ENCODE assay signal across 16 mouse cellular contexts in genomic region chr14:121373020-121373419, GRCm38 (mm10). TPM values are rescaled to one million over a fixed set of nuclear protein-coding genes. Genes with fewer than 3 reads are reported as not detected.
A peak's percentile ranks its signal among the peaks of the same experiment; 100 is the strongest.
DNase-seq lines count a peak whose midpoint lies in the region; ATAC-seq and TF ChIP-seq lines count a peak whose summit lies in the region.
"Had no signal": no experiment of that assay in that cellular context is flagged by ENCODE, and none has a peak within 500 bp of the region (broad histone marks: within the 10 kb centered on the region; RNA-seq: fewer than 3 reads in every experiment).

No protein-coding gene starts in this region.

- intact Hi-C loops in heart, postnatal 25 days (cut with DNase I): no loop called here

- no peak overlapping the region for H3K4me3 ChIP-seq in heart, embryonic 13.5 days
- H3K4me3 ChIP-seq in lung, postnatal 0 days (ENCODE audit: low read depth, low read length): no peak overlapping the region
- H3K4me3 ChIP-seq: forebrain, embryonic 12.5 days; midbrain, embryonic 10.5 days; neural tube, embryonic 13.5 days had no signal

- peaks cover 99% of the 10 kb centered on the region for H3K4me1 ChIP-seq in heart, embryonic 13.5 days
- H3K4me1 ChIP-seq in lung, postnatal 0 days (ENCODE audit: insufficient read depth, low read depth, low read length): peaks cover 22% of the 10 kb centered on the region

- H3K36me3 ChIP-seq in heart, embryonic 13.5 days: peaks cover 17% of the 10 kb centered on the region
- H3K36me3 ChIP-seq in lung, postnatal 0 days (ENCODE audit: insufficient read depth, low read length): no peaks in the 10 kb centered on the region
- H3K36me3 ChIP-seq: neural tube, embryonic 13.5 days had no signal

- no peaks in the 10 kb centered on the region for H3K9me3 ChIP-seq in heart, embryonic 13.5 days
- no peaks in the 10 kb centered on the region for H3K9me3 ChIP-seq in lung, postnatal 0 days (ENCODE audit: low read length)
- H3K9me3 ChIP-seq: forebrain, embryonic 12.5 days; midbrain, embryonic 10.5 days; neural tube, embryonic 13.5 days had no signal

- H3K9ac ChIP-seq in heart, embryonic 13.5 days: no peak overlapping the region
- no peak overlapping the region for H3K9ac ChIP-seq in lung, postnatal 0 days (replicated peaks; ENCODE audit: low read depth)
- H3K9ac ChIP-seq: forebrain, embryonic 12.5 days; hindbrain, embryonic 14.5 days; neural tube, embryonic 13.5 days had no signal

- no peak for TF ChIP-seq EP300 in lung, postnatal 0 days (IDR thresholded peaks at IDR 0.05)

- H3K27me3 ChIP-seq in heart, embryonic 13.5 days (replicated peaks): no peaks in the 10 kb centered on the region
- H3K27me3 ChIP-seq in lung, postnatal 0 days (replicated peaks; ENCODE audit: insufficient read depth, low read length): no peaks in the 10 kb centered on the region
- H3K27me3 ChIP-seq: forebrain, embryonic 12.5 days; neural tube, embryonic 13.5 days; Patski had no signal

- ATAC-seq in heart, embryonic 13.5 days (ENCODE audit: extremely low read depth, insufficient number of reproducible peaks, low FRiP score, low TSS enrichment): no peak
- no peak for ATAC-seq in lung, postnatal 0 days
- no peak for ATAC-seq in erythroid progenitor cell, adult 5-6 weeks (replicated peaks; ENCODE audit: low FRiP score, poor library complexity, severe bottlenecking)

- peak; percentile 43 for TF ChIP-seq CTCF in lung, postnatal 0 days (IDR thresholded peaks at IDR 0.05)

- H3K4me2 ChIP-seq in heart, embryonic 13.5 days: no peak overlapping the region
- H3K4me2 ChIP-seq in lung, postnatal 0 days (replicated peaks; ENCODE audit: low read depth, low read length): no peak overlapping the region
- H3K4me2 ChIP-seq: forebrain, embryonic 12.5 days; hindbrain, embryonic 14.5 days; neural tube, embryonic 13.5 days had no signal

- WGBS in heart, embryonic 13.5 days: 79% methylated on average over 9 of the region's 9 CpGs
- 66% methylated on average over 9 of the region's 9 CpGs for WGBS in lung, postnatal 0 days

- no peak for DNase-seq in heart, postnatal 25 days (ENCODE audit: low spot score)
- peak; percentile 47 for DNase-seq in thymus, postnatal 14 days
- DNase-seq in thymus, adult 18-20 months: no peak
- no peak for DNase-seq in lung, postnatal 0 days (ENCODE audit: low spot score)
- DNase-seq in ovary, adult 18-20 months (ENCODE audit: low spot score): no peak
- no peak for DNase-seq in kidney, adult 18-20 months
- DNase-seq: adrenal gland, postnatal 25 days; gastrocnemius, postnatal 14 days; left cerebral cortex, postnatal 4 days had no signal

- peak overlapping the region; percentile 26 for H3K27ac ChIP-seq in heart, embryonic 13.5 days (replicated peaks)
- H3K27ac ChIP-seq in lung, postnatal 0 days (ENCODE audit: low read length): 0 out of 2 replicates have a peak overlapping the region, but pooled peaks have one; percentile 10
- H3K27ac ChIP-seq: forebrain, embryonic 12.5 days; hindbrain, embryonic 14.5 days; midbrain, embryonic 10.5 days; neural tube, embryonic 13.5 days had no signal

RNA-seq across cellular contexts. Expression of gene Stk24, which starts 6.8 kb away (rescaled TPM):
- 29.7 and 30.8 TPM in 2 replicates for polyA plus RNA-seq in heart, embryonic 13.5 days (2015; fragmentation: Nextera tagmentation; extraction: Ambion mirVana)
- 10 to 100 TPM; 67.1 to 78.4 TPM for total RNA-seq in heart, postnatal 25 days (2021)
- polyA plus RNA-seq in lung, postnatal 0 days (2015; fragmentation: Nextera tagmentation; extraction: Ambion mirVana): 30.6 and 33.4 TPM in 2 replicates
- 99.5 and 101 TPM in 2 replicates for total RNA-seq in erythroid progenitor cell, adult 5-6 weeks (2015; ENCODE audit: low replicate concordance)
- total RNA-seq in erythroid progenitor cell, adult 5-6 weeks (2017; ENCODE audit: low replicate concordance): 62.0 and 77.4 TPM in 2 replicates
